Mouse (Mus musculus) C2C12 (cell line): Measurements from ENCODE around the gene Aff3. TPM values are rescaled to one million over a fixed set of nuclear protein-coding genes. Genes with fewer than 3 reads are reported as not detected.

Experiments used
- H3K27me3 ChIP-seq: one replicate; pipeline ENCODE4 v1.6.1; 2011; ENCODE audit not compliant: control insufficient read depth, insufficient read depth, insufficient read length
- H3K36me3 ChIP-seq: one replicate; pipeline ENCODE4 v1.6.1; 2011; ENCODE audit not compliant: control insufficient read depth, insufficient read depth
- H3K4me3 ChIP-seq: one replicate; pipeline ENCODE4 v1.5.1; 2011; ENCODE audit warnings: mild to moderate bottlenecking, control low read depth; ENCODE audit not compliant: poor library complexity, insufficient read depth, severe bottlenecking
- H3K79me2 ChIP-seq: one replicate; pipeline ENCODE4 v1.6.1; 2011; ENCODE audit not compliant: control insufficient read depth, insufficient read depth
- H3K79me3 ChIP-seq: one replicate; pipeline ENCODE4 v1.6.1; 2011; ENCODE audit warnings: low read depth, control low read depth
- H3ac ChIP-seq: one replicate; pipeline ENCODE3; 2011; ENCODE audit warnings: low read depth; ENCODE audit not compliant: control insufficient read depth, insufficient read length
- CEBPB ChIP-seq: IDR thresholded peaks from one replicate; pipeline ENCODE4 v1.6.1; 2011; ENCODE audit warnings: low read depth, mild to moderate bottlenecking, control low read depth, moderate library complexity
- CTCF ChIP-seq: IDR thresholded peaks from one replicate; pipeline ENCODE4 v1.5.1; 2011; ENCODE audit not compliant: control insufficient read depth, insufficient read depth, insufficient read length
- FOSL1 ChIP-seq: IDR thresholded peaks from one replicate; pipeline ENCODE4 v1.8.0; 2011; ENCODE audit warnings: mild to moderate bottlenecking, low read length; ENCODE audit not compliant: poor library complexity, insufficient read depth, severe bottlenecking
- MAX ChIP-seq: IDR thresholded peaks from one replicate; pipeline ENCODE4 v1.6.1; 2011; ENCODE audit warnings: mild to moderate bottlenecking, control low read depth
- MYOD1 ChIP-seq: IDR thresholded peaks from one replicate; pipeline ENCODE4 v1.6.1; 2011; ENCODE audit warnings: low read depth; ENCODE audit not compliant: control insufficient read depth, insufficient read length
- MYOG ChIP-seq: IDR thresholded peaks from one replicate; pipeline ENCODE4 v1.6.1; 2011; ENCODE audit not compliant: control insufficient read depth, insufficient read length; ENCODE audit errors: extremely low read depth
- USF1 ChIP-seq: IDR thresholded peaks from one replicate; pipeline ENCODE4 v1.6.1; 2011; ENCODE audit warnings: low read depth, mild to moderate bottlenecking, control low read depth, moderate library complexity
- polyA plus RNA-seq: library from polyadenylated mRNA; unstranded; fragments of >200 nt; fragmentation: generic; extraction: Trizol; gene quantifications from one replicate; pipeline ENCODE4 v1.2.1, GENCODE M21; 2012; ENCODE audit warnings: missing spikeins

Aff3 gene
- polyA plus RNA-seq, 1 experiment: not detected

DNA sequence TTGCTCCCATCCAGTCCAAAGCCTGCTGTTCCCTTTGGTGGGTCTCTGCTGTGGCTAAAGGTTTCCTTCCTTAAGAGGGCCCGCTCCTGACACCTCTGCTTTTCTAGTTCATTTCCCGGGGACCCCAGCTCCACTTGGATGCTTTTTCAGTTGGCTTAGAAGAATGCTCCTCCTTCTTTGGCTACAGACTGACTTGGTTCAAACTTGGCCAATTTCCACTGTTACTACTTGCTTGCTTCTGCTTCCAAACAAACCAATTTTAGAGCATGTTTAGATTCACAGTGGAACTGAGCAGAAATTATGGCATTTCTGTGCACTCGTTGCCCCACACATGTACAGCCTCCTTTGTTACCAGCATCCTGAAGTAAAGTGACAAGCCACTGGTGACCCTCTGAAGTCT is 469.0 kb downstream of the Aff3 start:
- Histone ChIP-seq H3K4me3 (no peak overlapping the region), H3K79me2 (no peaks in the 10 kb centered on the region), H3ac (no peak overlapping the region), H3K36me3 (no peaks in the 10 kb centered on the region), H3K27me3 (peaks cover 36% of the 10 kb centered on the region), H3K79me3 (no peaks in the 10 kb centered on the region)
- TF ChIP-seq MAX (no peak), FOSL1 (no peak), MYOD1 (no peak), MYOG (no peak), USF1 (no peak), CTCF (no peak), CEBPB (no peak)

DNA sequence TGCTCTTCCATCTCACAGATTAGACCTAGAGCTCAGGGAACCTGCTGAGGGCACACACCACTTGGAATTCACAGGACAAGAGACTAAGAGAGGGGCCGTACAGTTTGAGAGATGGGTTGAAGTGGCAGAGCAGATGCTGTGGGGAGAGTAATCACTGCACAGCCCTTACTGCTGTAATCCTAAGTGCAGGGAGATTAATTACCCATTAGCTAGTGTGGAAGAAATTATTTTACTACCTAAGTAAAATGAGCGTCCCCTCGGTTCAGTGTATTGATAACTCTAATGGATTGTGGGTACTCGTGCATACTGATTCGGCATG is 478.6 kb downstream of the Aff3 start:
- Histone ChIP-seq H3K79me3 (no peaks in the 10 kb centered on the region), H3K27me3 (peaks cover 13% of the 10 kb centered on the region), H3ac (no peak overlapping the region), H3K79me2 (no peaks in the 10 kb centered on the region), H3K36me3 (no peaks in the 10 kb centered on the region), H3K4me3 (no peak overlapping the region)
- TF ChIP-seq CTCF: no peak
- TF ChIP-seq MAX: no peak

DNA sequence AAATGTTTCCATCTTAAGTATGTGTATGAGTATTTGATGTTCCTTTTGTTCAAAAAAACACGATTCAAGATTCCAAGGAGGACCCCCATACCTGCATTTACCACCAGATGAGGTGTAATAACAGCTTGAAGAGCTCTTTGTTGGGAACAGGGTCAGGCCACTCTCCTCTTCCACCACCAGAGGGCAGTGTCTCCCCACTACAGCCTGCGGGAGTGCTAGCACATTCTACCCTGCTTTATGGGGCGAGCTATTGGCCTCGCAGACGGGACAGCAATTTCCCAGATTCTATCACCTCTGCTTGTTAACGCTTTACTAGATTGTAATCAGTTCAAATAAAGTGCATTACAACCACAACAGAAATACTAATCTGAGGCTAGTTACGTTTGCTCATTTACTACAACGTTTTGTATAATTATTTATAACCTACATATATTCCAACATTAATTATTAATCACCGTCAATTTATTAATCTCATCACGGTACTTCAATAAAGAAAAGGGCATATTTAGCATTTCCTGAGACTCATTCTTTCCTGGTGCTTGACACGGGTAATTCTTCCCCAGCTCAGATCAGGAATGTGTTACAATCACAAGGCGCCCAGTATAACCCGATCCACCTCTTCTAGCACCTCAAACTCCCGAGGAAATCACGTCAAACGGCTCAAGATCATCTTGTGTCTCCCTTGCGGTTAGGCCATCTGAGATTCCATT is 479.1 kb downstream of the Aff3 start:
- Histone ChIP-seq H3K79me3 (no peaks in the 10 kb centered on the region), H3K79me2 (no peaks in the 10 kb centered on the region), H3ac (no peak overlapping the region), H3K27me3 (peaks cover 10% of the 10 kb centered on the region), H3K36me3 (no peaks in the 10 kb centered on the region), H3K4me3 (no peak overlapping the region)
- TF ChIP-seq CTCF (peak; percentile 55), FOSL1 (no peak)

DNA sequence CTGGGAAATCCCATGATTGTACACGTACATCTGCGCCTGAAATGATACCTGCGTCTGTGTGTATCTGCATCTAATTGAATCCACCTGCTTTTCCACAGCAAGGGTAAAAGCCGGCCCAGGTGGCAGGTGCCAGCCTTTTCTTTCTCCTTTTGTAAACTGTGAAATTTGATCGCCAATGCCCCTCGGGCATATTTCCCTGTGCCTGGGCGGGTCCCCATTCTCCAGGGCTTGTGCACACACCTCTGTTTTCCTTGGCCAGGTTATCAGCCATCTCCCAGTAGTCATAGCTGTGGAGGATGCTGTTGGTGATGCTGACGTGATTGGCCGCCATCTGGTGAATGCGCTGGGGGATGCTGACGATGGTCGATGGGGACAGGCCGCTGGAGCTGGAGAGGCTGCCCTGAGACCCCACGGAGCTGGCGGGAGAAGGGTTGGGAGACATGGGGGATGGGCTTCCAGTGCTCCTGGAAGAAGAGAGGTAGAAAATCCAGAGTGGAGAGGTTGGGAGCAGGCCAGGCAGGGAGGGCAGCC is 483.7 kb downstream of the Aff3 start:
- H3K79me3 ChIP-seq: no peaks in the 10 kb centered on the region
- no peak overlapping the region for H3K4me3 ChIP-seq
- no peaks in the 10 kb centered on the region for H3K79me2 ChIP-seq
- H3K36me3 ChIP-seq: no peaks in the 10 kb centered on the region
- no peak overlapping the region for H3ac ChIP-seq
- H3K27me3 ChIP-seq: peaks cover 12% of the 10 kb centered on the region
- TF ChIP-seq CEBPB (no peak), CTCF (no peak), USF1 (no peak), MYOD1 (no peak), FOSL1 (no peak), MYOG (no peak), MAX (no peak)

DNA sequence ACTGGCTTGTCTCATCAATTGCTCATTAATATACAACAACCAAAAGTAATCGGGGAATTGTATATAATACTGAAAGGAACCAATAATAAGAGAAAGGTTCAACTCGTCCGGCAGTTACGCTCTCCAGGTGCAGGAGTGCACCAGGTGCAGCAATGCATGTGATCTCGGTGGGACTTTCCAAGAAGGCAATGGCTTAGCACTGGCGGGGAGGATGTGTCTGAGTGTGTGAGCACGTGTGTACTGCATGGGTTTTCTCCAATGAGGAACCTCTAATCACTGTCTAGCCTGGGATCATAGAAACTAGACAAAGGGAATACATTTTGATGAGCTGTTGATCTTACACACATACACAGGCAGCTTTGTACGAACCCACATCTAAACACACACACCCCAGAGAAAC is 485.8 kb downstream of the Aff3 start:
- Histone ChIP-seq H3K79me2 (no peaks in the 10 kb centered on the region), H3K27me3 (peaks cover 17% of the 10 kb centered on the region), H3K79me3 (no peaks in the 10 kb centered on the region), H3K36me3 (no peaks in the 10 kb centered on the region), H3ac (no peak overlapping the region), H3K4me3 (no peak overlapping the region)
- no peak for TF ChIP-seq MYOD1
- no peak for TF ChIP-seq FOSL1
- no peak for TF ChIP-seq MYOG
- no peak for TF ChIP-seq USF1
- TF ChIP-seq MAX: no peak
- no peak for TF ChIP-seq CTCF
- no peak for TF ChIP-seq CEBPB

DNA sequence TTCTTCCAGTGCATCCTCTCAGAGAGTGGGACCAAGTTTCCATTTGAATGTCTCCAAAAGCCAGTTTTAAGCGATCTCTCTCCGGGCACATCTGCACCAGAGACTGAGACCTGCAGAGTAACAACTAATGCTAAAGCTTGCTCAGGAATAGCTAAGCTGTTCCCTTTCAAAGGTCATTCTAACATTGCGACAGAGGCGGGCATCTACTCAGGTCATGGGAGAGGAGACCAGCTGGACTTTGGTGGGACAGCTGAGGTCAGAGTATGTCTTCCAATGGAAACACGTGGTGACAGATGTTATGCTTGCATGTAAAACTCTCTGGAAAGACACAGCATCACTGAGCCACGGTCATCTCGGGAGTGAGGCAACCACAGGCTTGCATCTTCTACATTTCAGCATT is 488.7 kb downstream of the Aff3 start:
- Histone ChIP-seq H3K79me3 (no peaks in the 10 kb centered on the region), H3ac (no peak overlapping the region), H3K79me2 (no peaks in the 10 kb centered on the region), H3K36me3 (no peaks in the 10 kb centered on the region), H3K4me3 (no peak overlapping the region), H3K27me3 (peaks cover 12% of the 10 kb centered on the region)
- TF ChIP-seq MYOG (no peak), CEBPB (no peak), FOSL1 (no peak), USF1 (no peak), CTCF (no peak), MAX (no peak), MYOD1 (no peak)
